Mouse (Mus musculus): ENCODE data around the gene A4gnt.

DNA sequence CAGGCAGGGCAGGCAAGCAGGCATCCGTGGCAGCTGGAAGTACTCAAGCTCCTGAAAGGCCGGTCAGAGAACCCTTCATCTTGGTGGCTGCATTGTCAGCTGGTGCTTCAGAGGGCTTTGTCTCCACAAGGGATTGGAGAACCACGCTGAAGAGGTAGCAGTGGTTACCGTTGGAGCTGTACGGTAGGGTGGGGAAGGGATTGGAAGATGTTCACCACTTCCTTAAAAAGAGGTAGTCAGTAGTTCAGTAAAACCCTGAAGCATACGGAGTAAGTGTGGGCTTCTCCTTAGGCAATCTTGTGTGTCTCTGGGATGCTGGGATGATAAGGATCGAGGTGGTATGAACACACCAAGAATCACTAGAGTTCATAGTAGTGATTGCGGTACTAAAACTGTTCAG is 21.2 kb upstream of the A4gnt start:
- TF ChIP-seq CHD2 (IDR thresholded peaks at IDR 0.05; ENCODE audit: low read depth, low read length) (no peak), ZNF384 (IDR thresholded peaks at IDR 0.05; ENCODE audit: low read depth, low read length) (no peak), MAFK (IDR thresholded peaks at IDR 0.05; ENCODE audit: insufficient read depth, low read depth, low read length) (no peak), HCFC1 (IDR thresholded peaks at IDR 0.05; ENCODE audit: borderline replicate concordance, insufficient read depth, low read length) (no peak), ZC3H11A (IDR thresholded peaks at IDR 0.05; ENCODE audit: borderline replicate concordance, low read depth, low read length) (no peak)
